Mouse (Mus musculus): ENCODE measurements around the gene Upb1.

GRCm38 (mm10) chr10:75390832-75391231 is 10.1 kb upstream of the Upb1 start:
- no peak for TF ChIP-seq EP300 (IDR thresholded peaks at IDR 0.05; ENCODE audit: insufficient read depth, low read depth, low read length)
- TF ChIP-seq CTCF (IDR thresholded peaks at IDR 0.05): peak; percentile 78
- no peak for TF ChIP-seq POLR2A (IDR thresholded peaks at IDR 0.05; ENCODE audit: insufficient read depth, low read depth, low read length)

Measured in heart, adult 2 months (tissue).